Mouse (Mus musculus): ENCODE results near the gene Haus8. TPM values are rescaled to one million over a fixed set of nuclear protein-coding genes. Genes with fewer than 3 reads are reported as not detected.
"Not testable (repeated sequence)": the region's sequence is repeated elsewhere in the genome, so short reads cannot be mapped to it uniquely, and the experiment has no call there.

Gene Haus8
- total RNA-seq, 2 experiments from 2014 or later, result 14.5 to 19.6 TPM

- no peak for DNase-seq (ENCODE audit: extremely low spot score in 1 of 2, low spot score in 2 of 2)
- intact Hi-C loops (cut with DNase I), result no loop called here
Observed at GRCm38 (mm10) chr8:71290211-71290610, 17.5 kb upstream of the Haus8 start.

- intact Hi-C loops (cut with DNase I), result no loop called here
- no peak for DNase-seq (ENCODE audit: extremely low spot score in 1 of 2, low spot score in 2 of 2)
Observed at GRCm38 (mm10) chr8:71289098-71289497, 16.4 kb upstream of the Haus8 start.

- no peak for DNase-seq (ENCODE audit: extremely low spot score in 1 of 2, low spot score in 2 of 2)
Observed at GRCm38 (mm10) chr8:71288441-71288949, 15.8 kb upstream of the Haus8 start.

GRCm38 (mm10) chr8:71286223-71286622, 13.5 kb upstream of the Haus8 start:
- intact Hi-C loops (cut with DNase I); DNase-seq (ENCODE audit: extremely low spot score in 1 of 2, low spot score in 2 of 2): not testable (repeated sequence)

More at GRCm38 (mm10) chr8:71288441-71288949, 15.8 kb upstream of the Haus8 start:
- intact Hi-C loops (cut with DNase I), result no loop called here

- DNase-seq (ENCODE audit: extremely low spot score in 1 of 2, low spot score in 2 of 2), result no peak
- intact Hi-C loops (cut with DNase I), result loop anchor here (5.0 kb wide), 1 partner anchor 455 kb away; no protein-coding TSS in a partner anchor
Observed at GRCm38 (mm10) chr8:71282621-71283020, 9.9 kb upstream of the Haus8 start.

GRCm38 (mm10) chr8:71281731-71282130, 9.0 kb upstream of the Haus8 start:
- intact Hi-C loops (cut with DNase I), result loop anchor here (5.0 kb wide), 1 partner anchor 456 kb away; no protein-coding TSS in a partner anchor
- not testable (repeated sequence) for DNase-seq (ENCODE audit: extremely low spot score in 1 of 2, low spot score in 2 of 2)

- DNase-seq (ENCODE audit: extremely low spot score in 1 of 2, low spot score in 2 of 2); intact Hi-C loops (cut with DNase I): not testable (repeated sequence)
Observed at GRCm38 (mm10) chr8:71279409-71279808, 6.7 kb upstream of the Haus8 start.

- DNase-seq (ENCODE audit: extremely low spot score in 1 of 2, low spot score in 2 of 2), result no peak
- intact Hi-C loops (cut with DNase I), result no loop called here
Observed at GRCm38 (mm10) chr8:71276166-71276565, 3.4 kb upstream of the Haus8 start.

- intact Hi-C loops (cut with DNase I), result no loop called here
- no peak for DNase-seq (ENCODE audit: extremely low spot score in 1 of 2, low spot score in 2 of 2)
Observed at GRCm38 (mm10) chr8:71274478-71274877, 1.7 kb upstream of the Haus8 start.

- peak in 1 of 2 experiments; percentile 69 for DNase-seq (ENCODE audit: extremely low spot score in 1 of 2, low spot score in 2 of 2)
- intact Hi-C loops (cut with DNase I), result no loop called here
Observed at GRCm38 (mm10) chr8:71273151-71273510, 397 bp upstream of the Haus8 start.

GRCm38 (mm10) chr8:71271630-71272029, 1.1 kb downstream of the Haus8 start:
- intact Hi-C loops (cut with DNase I), result no loop called here
- no peak for DNase-seq (ENCODE audit: extremely low spot score in 1 of 2, low spot score in 2 of 2)

GRCm38 (mm10) chr8:71268286-71268685, 4.4 kb downstream of the Haus8 start:
- DNase-seq (ENCODE audit: extremely low spot score in 1 of 2, low spot score in 2 of 2); intact Hi-C loops (cut with DNase I): not testable (repeated sequence)

- intact Hi-C loops (cut with DNase I), result no loop called here
- DNase-seq (ENCODE audit: extremely low spot score in 1 of 2, low spot score in 2 of 2), result no peak
Observed at GRCm38 (mm10) chr8:71267690-71268089, 5.0 kb downstream of the Haus8 start.

GRCm38 (mm10) chr8:71261234-71261633, 11.5 kb downstream of the Haus8 start:
- intact Hi-C loops (cut with DNase I), result no loop called here
- no peak for DNase-seq (ENCODE audit: extremely low spot score in 1 of 2, low spot score in 2 of 2)

- intact Hi-C loops (cut with DNase I), result no loop called here
Observed at GRCm38 (mm10) chr8:71256545-71257232, 16.0 kb downstream of the Haus8 start.

GRCm38 (mm10) chr8:71248203-71248602, 24.5 kb downstream of the Haus8 start:
- no peak for DNase-seq (ENCODE audit: extremely low spot score in 1 of 2, low spot score in 2 of 2)
- intact Hi-C loops (cut with DNase I), result no loop called here

More at GRCm38 (mm10) chr8:71256545-71257232, 16.0 kb downstream of the Haus8 start:
- DNase-seq (ENCODE audit: extremely low spot score in 1 of 2, low spot score in 2 of 2), result no peak

GRCm38 (mm10) chr8:71242757-71243156, 30.0 kb downstream of the Haus8 start:
- intact Hi-C loops (cut with DNase I), result no loop called here
- no peak for DNase-seq (ENCODE audit: extremely low spot score in 1 of 2, low spot score in 2 of 2)

- intact Hi-C loops (cut with DNase I), result no loop called here
- DNase-seq (ENCODE audit: extremely low spot score in 1 of 2, low spot score in 2 of 2), result no peak
Observed at GRCm38 (mm10) chr8:71224560-71224959, 48.2 kb downstream of the Haus8 start.

- intact Hi-C loops (cut with DNase I); DNase-seq (ENCODE audit: extremely low spot score in 1 of 2, low spot score in 2 of 2): not testable (repeated sequence)
Observed at GRCm38 (mm10) chr8:71214266-71214665, 58.5 kb downstream of the Haus8 start.

GRCm38 (mm10) chr8:71205541-71205967, 67.2 kb downstream of the Haus8 start:
- intact Hi-C loops (cut with DNase I), result not testable (repeated sequence)

More at GRCm38 (mm10) chr8:71205541-71205967, 67.2 kb downstream of the Haus8 start:
- DNase-seq (ENCODE audit: extremely low spot score in 1 of 2, low spot score in 2 of 2), result not testable (repeated sequence)
